Mouse (Mus musculus): ENCODE measurements around the gene Cpne2.

GRCm38 (mm10) chr8:94581820-94582483 is 49.2 kb downstream of the Cpne2 start:
- TF ChIP-seq POLR2A (IDR thresholded peaks at IDR 0.05; ENCODE audit: control insufficient read depth, extremely low read depth, insufficient read depth, low read length, poor library complexity) (no peak), CTCF (IDR thresholded peaks at IDR 0.05; ENCODE audit: borderline replicate concordance, control insufficient read depth, extremely low read depth, insufficient read depth, low read length, poor library complexity) (no peak)

Measured in thymus, adult 2 months (tissue).